Mouse (Mus musculus) liver, embryonic 14.5 days (tissue): ENCODE results near the gene Gm27027. TPM values are rescaled to one million over a fixed set of nuclear protein-coding genes. Genes with fewer than 3 reads are reported as not detected.

ENCODE experiments used
- ATAC-seq: fragments of 200-750 bp; cut with Nextera tagmentation; 2 replicates; pipeline ENCODE4 v1.8.0; 2017; ENCODE audit warnings: moderate number of reproducible peaks, mild to moderate bottlenecking, moderate library complexity; ENCODE audit not compliant: insufficient read depth
- DNase-seq, 3 experiments: peaks; one replicate each; pipeline ENCODE4 v3.0.0-alpha.2; 2012 to 2013; ENCODE audit warnings: low read depth in 3 of 3, low spot score in 3 of 3
- H3K27ac ChIP-seq: fragments of 300-500 bp; sonication (generic); 2 replicates; pipeline ENCODE4 v1.5.1; 2014; ENCODE audit warnings: moderate library complexity, mild to moderate bottlenecking, control low read depth, inconsistent platforms
- H3K27me3 ChIP-seq: fragments of 300-500 bp; sonication (generic); 2 replicates; pipeline ENCODE4 v1.6.1; 2014; ENCODE audit warnings: mild to moderate bottlenecking, low read length, moderate library complexity; ENCODE audit not compliant: control insufficient read depth, insufficient read depth
- H3K36me3 ChIP-seq: fragments of 300-500 bp; sonication (generic); replicated peaks from 2 replicates; pipeline ENCODE4 v1.6.1; 2014; ENCODE audit warnings: low read depth; ENCODE audit not compliant: control insufficient read depth, insufficient read depth
- H3K4me1 ChIP-seq, 2 experiments: fragments of 200-500 bp in 1 of 2; fragments of 300-500 bp in 1 of 2; sonication (generic) in 1 of 2; replicated peaks; 2 replicates each; pipeline ENCODE4 v1.6.1; 2012 to 2014; ENCODE audit warnings: antibody characterized with exemption in 1 of 2, inconsistent platforms in 1 of 2, low read length in 1 of 2; ENCODE audit not compliant: control insufficient read depth in 2 of 2, insufficient read depth in 2 of 2
- H3K4me2 ChIP-seq: fragments of 300-500 bp; sonication (generic); 2 replicates; pipeline ENCODE4 v1.6.1; 2014; ENCODE audit warnings: low read depth, mild to moderate bottlenecking, control low read depth, moderate library complexity
- H3K4me3 ChIP-seq, 2 experiments: fragments of 200-500 bp in 1 of 2; fragments of 300-500 bp in 1 of 2; sonication (generic) in 1 of 2; 2 replicates each; pipeline ENCODE4 v1.5.1; 2012 to 2014; ENCODE audit warnings: low read depth in 2 of 2, low read length in 2 of 2, mild to moderate bottlenecking in 2 of 2, control low read depth in 1 of 2, inconsistent platforms in 1 of 2, moderate library complexity in 1 of 2; ENCODE audit not compliant: insufficient read depth in 1 of 2
- H3K9ac ChIP-seq: fragments of 300-500 bp; sonication (generic); replicated peaks from 2 replicates; pipeline ENCODE4 v1.6.1; 2014; ENCODE audit warnings: mild to moderate bottlenecking, control low read depth, moderate library complexity
- H3K9me3 ChIP-seq: fragments of 300-500 bp; sonication (generic); 2 replicates; pipeline ENCODE4 v1.6.1; 2016; ENCODE audit warnings: low read length, mixed read lengths; ENCODE audit not compliant: control insufficient read depth
- CTCF ChIP-seq: IDR thresholded peaks from 2 replicates; pipeline ENCODE4 v1.5.1; 2016; ENCODE audit warnings: antibody characterized with exemption, low read depth, control low read depth
- EP300 ChIP-seq: IDR thresholded peaks from 2 replicates; pipeline ENCODE4 v1.6.1; 2016; ENCODE audit warnings: antibody characterized with exemption, low read depth
- WGBS: fragments of 180-500 bp; shearing (Covaris S2); extraction: QIAGEN DNeasy Blood & Tissue Kit; methylation state at CpG from one replicate; pipeline ENCODE4 v1.1.7; 2014; ENCODE audit not compliant: insufficient replicate concordance; 5-methylcytosine and 5-hydroxymethylcytosine counted together
- polyA plus RNA-seq, 2 experiments: library from polyadenylated mRNA; depleted of rRNA in 1 of 2; stranded (reverse) in 1 of 2; unstranded in 1 of 2; fragments of >200 nt; fragmentation: Nextera tagmentation in 1 of 2; extraction: Ambion mirVana in 1 of 2; gene quantifications; 2 replicates each; pipeline versions ENCODE4 v1.2.1 to v1.2.3; 2012 to 2014

The Gm27027 gene
- polyA plus RNA-seq, 2 experiments: not detected

- Histone ChIP-seq H3K4me2 (peak overlapping the region; percentile 24), H3K4me3 (peak overlapping the region; percentile 10 to 24; a peak in 3 of 4 replicates), H3K9me3 (no peaks in the 10 kb centered on the region), H3K27me3 (peaks cover 44% of the 10 kb centered on the region), H3K9ac (no peak overlapping the region), H3K27ac (no peak overlapping the region), H3K36me3 (no peaks in the 10 kb centered on the region), H3K4me1 (no peaks in the 10 kb centered on the region)
- TF ChIP-seq CTCF: no peak
- no peak for TF ChIP-seq EP300
- no peak for DNase-seq
- 2% methylated on average over 32 of the region's 32 CpGs for WGBS
- no peak for ATAC-seq
Measured at GRCm38 (mm10) chr2:93954781-93955578, 41.2 kb downstream of the Gm27027 start.

GRCm38 (mm10) chr2:93953726-93954125, 42.4 kb downstream of the Gm27027 start:
- H3K27me3 ChIP-seq: peaks cover 44% of the 10 kb centered on the region
- ATAC-seq: no peak
- TF ChIP-seq CTCF (no peak), EP300 (no peak)
- H3K4me1 ChIP-seq: no peaks in the 10 kb centered on the region
- no peaks in the 10 kb centered on the region for H3K9me3 ChIP-seq
- no peaks in the 10 kb centered on the region for H3K36me3 ChIP-seq
- WGBS: 64% methylated on average over 9 of the region's 9 CpGs
- H3K9ac ChIP-seq: no peak overlapping the region
- no peak for DNase-seq
- no peak overlapping the region for H3K4me2 ChIP-seq
- H3K27ac ChIP-seq: no peak overlapping the region
- no peak overlapping the region for H3K4me3 ChIP-seq

GRCm38 (mm10) chr2:93946976-93947375, 49.2 kb downstream of the Gm27027 start:
- 43% methylated on average over 5 of the region's 5 CpGs for WGBS
- Histone ChIP-seq H3K9me3 (no peaks in the 10 kb centered on the region), H3K27me3 (no peaks in the 10 kb centered on the region), H3K4me2 (no peak overlapping the region), H3K9ac (no peak overlapping the region), H3K27ac (no peak overlapping the region), H3K4me3 (no peak overlapping the region), H3K36me3 (no peaks in the 10 kb centered on the region), H3K4me1 (no peaks in the 10 kb centered on the region)
- ATAC-seq (no peak), DNase-seq (no peak)
- TF ChIP-seq CTCF: no peak
- TF ChIP-seq EP300: no peak

- DNase-seq (no peak), ATAC-seq (no peak)
- no peak overlapping the region for H3K4me2 ChIP-seq
- H3K27ac ChIP-seq: no peak overlapping the region
- H3K9ac ChIP-seq: no peak overlapping the region
- no peaks in the 10 kb centered on the region for H3K27me3 ChIP-seq
- H3K4me3 ChIP-seq: no peak overlapping the region
- no peaks in the 10 kb centered on the region for H3K36me3 ChIP-seq
- TF ChIP-seq CTCF: no peak
- no peak for TF ChIP-seq EP300
- H3K9me3 ChIP-seq: no peaks in the 10 kb centered on the region
- H3K4me1 ChIP-seq: peaks cover 0 to 3% of the 10 kb centered on the region in 2 experiments; a peak in 1 of 4 replicates
- WGBS: 73% methylated on average over 4 of the region's 4 CpGs
Measured at GRCm38 (mm10) chr2:93944855-93945254, 51.3 kb downstream of the Gm27027 start.

- DNase-seq (no peak), ATAC-seq (no peak)
- WGBS: 69% methylated on average over 2 of the region's 2 CpGs
- Histone ChIP-seq H3K9me3 (no peaks in the 10 kb centered on the region), H3K4me2 (no peak overlapping the region), H3K36me3 (no peaks in the 10 kb centered on the region), H3K27me3 (no peaks in the 10 kb centered on the region), H3K9ac (no peak overlapping the region), H3K27ac (no peak overlapping the region), H3K4me1 (peaks cover 0 to 3% of the 10 kb centered on the region in 2 experiments; a peak in 1 of 4 replicates), H3K4me3 (no peak overlapping the region)
- TF ChIP-seq EP300 (no peak), CTCF (peak; percentile 46)
Measured at GRCm38 (mm10) chr2:93944099-93944498, 52.1 kb downstream of the Gm27027 start.
